Mouse (Mus musculus): ENCODE results near the gene Tspan4.

The Tspan4 gene

GRCm38 (mm10) chr7:141474160-141474559 lies 880 bp upstream of the Tspan4 start:
- in situ Hi-C loops (cut with MboI; ENCODE audit: low sequenced_read_pairs), result no loop called here

GRCm38 (mm10) chr7:141475805-141476158 lies 742 bp downstream of the Tspan4 start:
- in situ Hi-C loops (cut with MboI; ENCODE audit: low sequenced_read_pairs), result no loop called here

GRCm38 (mm10) chr7:141476226-141476980 lies 1.4 kb downstream of the Tspan4 start:
- in situ Hi-C loops (cut with MboI; ENCODE audit: low sequenced_read_pairs), result no loop called here

- in situ Hi-C loops (cut with MboI; ENCODE audit: low sequenced_read_pairs), result no loop called here
Observed at GRCm38 (mm10) chr7:141476981-141477370, 1.9 kb downstream of the Tspan4 start.

- in situ Hi-C loops (cut with MboI; ENCODE audit: low sequenced_read_pairs), result no loop called here
Observed at GRCm38 (mm10) chr7:141477578-141478269, 2.7 kb downstream of the Tspan4 start.

GRCm38 (mm10) chr7:141478270-141478748 lies 3.3 kb downstream of the Tspan4 start:
- in situ Hi-C loops (cut with MboI; ENCODE audit: low sequenced_read_pairs), result no loop called here

GRCm38 (mm10) chr7:141480842-141481497 lies 5.9 kb downstream of the Tspan4 start:
- in situ Hi-C loops (cut with MboI; ENCODE audit: low sequenced_read_pairs), result no loop called here

GRCm38 (mm10) chr7:141481498-141482401 lies 6.7 kb downstream of the Tspan4 start:
- in situ Hi-C loops (cut with MboI; ENCODE audit: low sequenced_read_pairs), result no loop called here

GRCm38 (mm10) chr7:141482531-141483024 lies 7.5 kb downstream of the Tspan4 start:
- in situ Hi-C loops (cut with MboI; ENCODE audit: low sequenced_read_pairs), result no loop called here

- in situ Hi-C loops (cut with MboI; ENCODE audit: low sequenced_read_pairs), result no loop called here
Observed at GRCm38 (mm10) chr7:141483114-141483653, 8.1 kb downstream of the Tspan4 start.

- in situ Hi-C loops (cut with MboI; ENCODE audit: low sequenced_read_pairs), result loop anchor here (5.0 kb wide), 1 partner anchor 38 kb away; no protein-coding TSS in a partner anchor
Observed at GRCm38 (mm10) chr7:141484186-141485120, 9.4 kb downstream of the Tspan4 start.

GRCm38 (mm10) chr7:141485186-141485585 lies 10.1 kb downstream of the Tspan4 start:
- in situ Hi-C loops (cut with MboI; ENCODE audit: low sequenced_read_pairs), result loop anchor here (5.0 kb wide), 1 partner anchor 37 kb away; no protein-coding TSS in a partner anchor

- in situ Hi-C loops (cut with MboI; ENCODE audit: low sequenced_read_pairs), result loop anchor here (5.0 kb wide), 1 partner anchor 37 kb away; no protein-coding TSS in a partner anchor
Observed at GRCm38 (mm10) chr7:141485606-141486005, 10.6 kb downstream of the Tspan4 start.

- in situ Hi-C loops (cut with MboI; ENCODE audit: low sequenced_read_pairs), result loop anchor here (5.0 kb wide), 1 partner anchor 36 kb away; no protein-coding TSS in a partner anchor
Observed at GRCm38 (mm10) chr7:141486239-141486638, 11.2 kb downstream of the Tspan4 start.

- in situ Hi-C loops (cut with MboI; ENCODE audit: low sequenced_read_pairs), result loop anchor here (5.0 kb wide), 1 partner anchor 35 kb away; no protein-coding TSS in a partner anchor
Observed at GRCm38 (mm10) chr7:141487141-141487540, 12.1 kb downstream of the Tspan4 start.

GRCm38 (mm10) chr7:141491151-141491550 lies 16.1 kb downstream of the Tspan4 start:
- in situ Hi-C loops (cut with MboI; ENCODE audit: low sequenced_read_pairs), result no loop called here

- in situ Hi-C loops (cut with MboI; ENCODE audit: low sequenced_read_pairs), result no loop called here
Observed at GRCm38 (mm10) chr7:141492738-141493137, 17.7 kb downstream of the Tspan4 start.

GRCm38 (mm10) chr7:141493729-141494128 lies 18.7 kb downstream of the Tspan4 start:
- in situ Hi-C loops (cut with MboI; ENCODE audit: low sequenced_read_pairs), result no loop called here

- in situ Hi-C loops (cut with MboI; ENCODE audit: low sequenced_read_pairs), result no loop called here
Observed at GRCm38 (mm10) chr7:141495379-141495778, 20.3 kb downstream of the Tspan4 start.

Data from CH12F3 (cell line).